Mouse (Mus musculus): ENCODE results near the gene Olfr600. TPM values are rescaled to one million over a fixed set of nuclear protein-coding genes. Genes with fewer than 3 reads are reported as not detected.
"Not testable (repeated sequence)": the region's sequence is repeated elsewhere in the genome, so short reads cannot be mapped to it uniquely, and the experiment has no call there.

The Olfr600 gene
- polyA plus RNA-seq (2014; fragmentation: Nextera tagmentation; extraction: Ambion mirVana): not detected in 2 replicates

DNA sequence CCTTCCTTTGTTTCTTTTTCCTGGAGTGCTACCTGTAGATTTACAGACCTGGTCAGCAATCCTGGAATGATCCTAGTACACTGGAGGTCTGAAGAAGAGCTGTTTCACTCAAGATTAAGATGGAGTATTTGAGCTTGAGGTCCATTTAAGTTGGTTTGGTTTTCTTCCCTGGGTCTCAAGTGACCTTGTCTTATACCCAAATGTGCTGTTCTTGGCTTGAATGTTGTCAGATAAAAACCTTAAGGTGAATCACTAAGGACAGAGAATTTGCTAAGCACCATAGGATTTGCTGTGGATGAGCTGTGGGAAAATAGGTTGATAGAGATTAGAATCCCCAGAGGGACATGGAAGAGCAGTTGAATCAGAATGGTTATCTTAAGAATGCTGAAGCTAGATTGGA lies at the start of gene Olfr600:
Olfr600 (minus strand) TSS at position 101 of the 400 bp plus-strand sequence.
- ATAC-seq (ENCODE audit: insufficient number of reproducible peaks, insufficient read depth, low FRiP score, low read depth): no peak
- Histone ChIP-seq H3K27me3 (ENCODE audit: control insufficient read depth, insufficient read depth, low read length) (no peaks in the 10 kb centered on the region), H3K4me2 (replicated peaks; ENCODE audit: low read depth, low read length) (no peak within 1 kb of the TSS)

DNA sequence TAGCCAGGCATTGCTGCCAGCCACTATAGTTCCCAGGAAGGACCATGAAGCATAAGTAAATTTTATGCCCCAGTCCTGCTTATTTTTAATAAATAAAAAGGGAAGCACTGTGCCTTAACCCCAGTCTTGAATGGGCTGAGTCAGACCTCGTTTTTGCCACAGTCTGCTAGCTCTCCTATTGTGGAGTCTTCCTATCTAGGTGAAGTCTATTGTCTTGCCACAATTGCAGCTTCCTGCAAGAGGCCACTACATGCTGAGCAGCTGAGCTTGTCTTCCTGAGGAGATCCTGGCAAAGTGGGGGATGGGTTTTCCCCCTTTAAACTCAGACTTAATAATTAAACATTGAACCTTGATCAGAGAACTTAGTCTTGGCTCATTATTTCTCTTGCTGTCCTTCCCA lies 49.5 kb upstream of the Olfr600 start:
- no peak overlapping the region for H3K27ac ChIP-seq (ENCODE audit: low read length)
- no peaks in the 10 kb centered on the region for H3K27me3 ChIP-seq (ENCODE audit: control insufficient read depth, insufficient read depth, low read length)
- no peak overlapping the region for H3K4me3 ChIP-seq (ENCODE audit: low read depth, low read length)
- ATAC-seq (ENCODE audit: insufficient number of reproducible peaks, insufficient read depth, low FRiP score, low read depth): no peak
- no peak overlapping the region for H3K9ac ChIP-seq (replicated peaks; ENCODE audit: low read depth, low read length)
- no peaks in the 10 kb centered on the region for H3K9me3 ChIP-seq (ENCODE audit: control insufficient read depth, low read depth, low read length)
- H3K4me1 ChIP-seq (ENCODE audit: control insufficient read depth, insufficient read depth, low read length): no peaks in the 10 kb centered on the region
- H3K4me2 ChIP-seq (replicated peaks; ENCODE audit: low read depth, low read length): no peak overlapping the region
- no peaks in the 10 kb centered on the region for H3K36me3 ChIP-seq (ENCODE audit: control insufficient read depth, insufficient read depth, low read length)
- WGBS: 19% methylated on average over 1 of the region's 1 CpGs

More for the DNA sequence above, at the start of gene Olfr600:
- H3K36me3 ChIP-seq (ENCODE audit: control insufficient read depth, insufficient read depth, low read length): no peaks in the 10 kb centered on the region
- no peak within 1 kb of the TSS for H3K4me3 ChIP-seq (ENCODE audit: low read depth, low read length)
- H3K27ac ChIP-seq (ENCODE audit: low read length): no peak within 1 kb of the TSS
- no peaks in the 10 kb centered on the region for H3K4me1 ChIP-seq (ENCODE audit: control insufficient read depth, insufficient read depth, low read length)
- H3K9me3 ChIP-seq (ENCODE audit: control insufficient read depth, low read depth, low read length): no peaks in the 10 kb centered on the region
- H3K9ac ChIP-seq (replicated peaks; ENCODE audit: low read depth, low read length): no peak within 1 kb of the TSS

DNA sequence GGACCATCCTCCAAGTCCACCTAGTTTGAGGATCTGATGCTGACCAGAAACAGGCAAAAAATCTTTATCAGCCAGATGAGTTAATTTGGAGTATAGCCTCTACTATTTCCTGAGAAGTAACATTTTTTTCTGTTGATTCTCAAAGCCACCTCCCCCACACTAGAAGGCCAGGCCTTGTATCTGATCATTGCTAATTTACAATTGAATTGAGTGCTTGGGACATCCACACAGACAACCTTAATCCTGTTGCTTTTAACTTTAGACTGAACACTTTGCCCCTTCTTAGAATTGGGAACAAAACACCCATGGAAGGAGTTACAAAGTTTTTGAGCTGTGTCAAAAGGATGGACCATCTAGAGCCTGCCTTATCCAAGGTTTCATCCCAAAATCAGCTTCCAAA lies 48.3 kb upstream of the Olfr600 start:
- H3K36me3 ChIP-seq (ENCODE audit: control insufficient read depth, insufficient read depth, low read length): no peaks in the 10 kb centered on the region
- H3K4me3 ChIP-seq (ENCODE audit: low read depth, low read length): no peak overlapping the region
- H3K27ac ChIP-seq (ENCODE audit: low read length): no peak overlapping the region
- H3K9me3 ChIP-seq (ENCODE audit: control insufficient read depth, low read depth, low read length): no peaks in the 10 kb centered on the region
- no peaks in the 10 kb centered on the region for H3K4me1 ChIP-seq (ENCODE audit: control insufficient read depth, insufficient read depth, low read length)
- H3K27me3 ChIP-seq (ENCODE audit: control insufficient read depth, insufficient read depth, low read length): no peaks in the 10 kb centered on the region
- no peak for ATAC-seq (ENCODE audit: insufficient number of reproducible peaks, insufficient read depth, low FRiP score, low read depth)
- no peak overlapping the region for H3K4me2 ChIP-seq (replicated peaks; ENCODE audit: low read depth, low read length)
- H3K9ac ChIP-seq (replicated peaks; ENCODE audit: low read depth, low read length): no peak overlapping the region

DNA sequence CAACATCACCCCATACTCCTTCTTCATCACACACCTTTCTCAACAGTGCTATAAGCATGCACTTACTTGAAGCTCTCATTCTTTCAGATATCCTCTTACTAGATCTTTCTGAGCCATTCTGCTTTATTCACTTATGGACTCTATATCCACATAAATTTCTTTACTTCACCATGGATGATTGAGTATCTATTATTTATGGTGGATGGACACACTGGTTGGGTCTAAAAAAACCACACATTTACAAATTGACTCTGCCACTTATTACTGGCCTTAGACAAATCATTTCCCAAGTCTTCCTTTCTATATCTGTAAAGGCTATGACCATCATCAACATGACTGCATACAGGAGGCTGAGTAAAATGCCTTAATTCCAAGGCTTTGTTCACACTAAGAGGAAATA lies 36.6 kb upstream of the Olfr600 start, which contains the start of gene Olfr603:
Olfr603 (minus strand) TSS at position 101 of the 400 bp plus-strand sequence.
- no peaks in the 10 kb centered on the region for H3K4me1 ChIP-seq (ENCODE audit: control insufficient read depth, insufficient read depth, low read length)
- no peak within 1 kb of the TSS for H3K4me3 ChIP-seq (ENCODE audit: low read depth, low read length)
- no peaks in the 10 kb centered on the region for H3K9me3 ChIP-seq (ENCODE audit: control insufficient read depth, low read depth, low read length)
- no peaks in the 10 kb centered on the region for H3K27me3 ChIP-seq (ENCODE audit: control insufficient read depth, insufficient read depth, low read length)
- H3K27ac ChIP-seq (ENCODE audit: low read length): no peak within 1 kb of the TSS
- H3K4me2 ChIP-seq (replicated peaks; ENCODE audit: low read depth, low read length): no peak within 1 kb of the TSS
- no peaks in the 10 kb centered on the region for H3K36me3 ChIP-seq (ENCODE audit: control insufficient read depth, insufficient read depth, low read length)
- H3K9ac ChIP-seq (replicated peaks; ENCODE audit: low read depth, low read length): no peak within 1 kb of the TSS
- no peak for ATAC-seq (ENCODE audit: insufficient number of reproducible peaks, insufficient read depth, low FRiP score, low read depth)

DNA sequence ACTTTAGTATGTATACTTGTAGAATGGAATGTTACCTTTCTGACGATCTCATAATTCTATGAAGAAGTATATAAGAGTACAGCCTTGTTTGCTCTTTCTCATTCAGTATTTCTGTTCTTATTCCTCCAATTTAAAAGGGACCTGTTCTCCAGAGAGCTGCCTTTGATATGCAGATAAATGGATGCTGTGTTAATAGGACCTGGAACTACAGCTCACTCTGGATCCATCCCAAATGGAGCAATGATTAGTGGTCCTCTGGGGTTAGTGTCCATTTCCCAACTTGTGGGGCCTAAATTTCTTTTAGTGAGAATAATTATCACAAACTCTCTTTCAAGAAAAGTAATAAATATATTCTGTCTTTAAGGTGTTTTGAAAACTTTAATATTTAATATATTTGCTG lies 13.1 kb upstream of the Olfr600 start, which contains the start of gene Olfr601:
Olfr601 (minus strand) TSS at position 101 of the 400 bp plus-strand sequence.
- H3K9ac ChIP-seq (replicated peaks; ENCODE audit: low read depth, low read length): no peak within 1 kb of the TSS
- ATAC-seq (ENCODE audit: insufficient number of reproducible peaks, insufficient read depth, low FRiP score, low read depth): no peak
- no peak within 1 kb of the TSS for H3K4me3 ChIP-seq (ENCODE audit: low read depth, low read length)
- no peak within 1 kb of the TSS for H3K27ac ChIP-seq (ENCODE audit: low read length)
- no peak within 1 kb of the TSS for H3K4me2 ChIP-seq (replicated peaks; ENCODE audit: low read depth, low read length)
- H3K36me3 ChIP-seq (ENCODE audit: control insufficient read depth, insufficient read depth, low read length): no peaks in the 10 kb centered on the region
- no peaks in the 10 kb centered on the region for H3K9me3 ChIP-seq (ENCODE audit: control insufficient read depth, low read depth, low read length)
- no peaks in the 10 kb centered on the region for H3K27me3 ChIP-seq (ENCODE audit: control insufficient read depth, insufficient read depth, low read length)
- 85% methylated on average over 1 of the region's 1 CpGs for WGBS
- H3K4me1 ChIP-seq (ENCODE audit: control insufficient read depth, insufficient read depth, low read length): no peaks in the 10 kb centered on the region

DNA sequence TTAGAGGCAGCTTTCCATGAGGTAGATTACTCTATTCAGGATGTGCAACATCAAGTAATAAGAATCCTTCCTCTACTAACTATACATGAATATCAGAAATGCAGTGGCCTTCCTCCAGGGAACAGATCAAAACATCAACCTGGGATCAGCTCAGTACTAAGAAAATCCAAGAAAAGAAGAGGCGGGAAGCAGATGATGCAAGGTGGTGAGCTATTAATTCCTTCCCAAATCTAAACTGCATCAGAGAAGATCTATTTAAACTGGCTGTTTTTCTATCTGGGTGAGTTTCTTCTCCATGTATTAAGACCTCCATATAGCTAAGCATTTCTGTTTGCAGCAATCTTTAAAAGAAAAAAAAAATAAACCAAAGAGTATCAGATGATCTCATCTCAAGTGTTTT lies 13.9 kb downstream of the Olfr600 start, which contains the start of gene Olfr599:
Olfr599 (plus strand) TSS at position 301 of the 400 bp plus-strand sequence.
- no peaks in the 10 kb centered on the region for H3K27me3 ChIP-seq (ENCODE audit: control insufficient read depth, insufficient read depth, low read length)
- H3K9me3 ChIP-seq (ENCODE audit: control insufficient read depth, low read depth, low read length): no peaks in the 10 kb centered on the region
- H3K27ac ChIP-seq (ENCODE audit: low read length): no peak within 1 kb of the TSS
- 91% methylated on average over 1 of the region's 1 CpGs for WGBS
- H3K4me1 ChIP-seq (ENCODE audit: control insufficient read depth, insufficient read depth, low read length): no peaks in the 10 kb centered on the region
- ATAC-seq (ENCODE audit: insufficient number of reproducible peaks, insufficient read depth, low FRiP score, low read depth): no peak
- H3K9ac ChIP-seq (replicated peaks; ENCODE audit: low read depth, low read length): no peak within 1 kb of the TSS
- no peaks in the 10 kb centered on the region for H3K36me3 ChIP-seq (ENCODE audit: control insufficient read depth, insufficient read depth, low read length)
- no peak within 1 kb of the TSS for H3K4me3 ChIP-seq (ENCODE audit: low read depth, low read length)
- no peak within 1 kb of the TSS for H3K4me2 ChIP-seq (replicated peaks; ENCODE audit: low read depth, low read length)

DNA sequence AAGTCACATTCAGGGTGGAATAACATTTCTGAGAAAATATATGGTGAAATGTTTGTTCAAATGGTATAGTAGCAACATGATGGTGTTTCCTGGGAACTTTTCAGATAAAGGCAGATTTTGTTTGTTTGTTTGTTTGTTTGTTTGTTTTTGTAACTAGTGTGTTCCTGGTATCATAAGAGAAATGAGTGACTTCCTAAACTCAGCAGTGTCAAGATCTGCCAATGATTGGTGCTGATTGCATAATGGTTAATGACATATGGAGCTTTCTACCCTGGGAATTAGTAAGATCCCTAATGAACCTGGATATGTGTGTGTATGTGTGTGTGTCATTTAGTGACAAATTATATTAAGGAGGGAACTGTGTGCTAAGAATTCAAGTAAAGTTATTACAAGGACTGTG lies 26.2 kb downstream of the Olfr600 start, which contains the start of gene Olfr598:
Olfr598 (plus strand) TSS at position 301 of the 400 bp plus-strand sequence.
- H3K4me2 ChIP-seq (replicated peaks; ENCODE audit: low read depth, low read length): no peak within 1 kb of the TSS
- no peaks in the 10 kb centered on the region for H3K9me3 ChIP-seq (ENCODE audit: control insufficient read depth, low read depth, low read length)
- no peak within 1 kb of the TSS for H3K4me3 ChIP-seq (ENCODE audit: low read depth, low read length)
- H3K27me3 ChIP-seq (ENCODE audit: control insufficient read depth, insufficient read depth, low read length): no peaks in the 10 kb centered on the region
- ATAC-seq (ENCODE audit: insufficient number of reproducible peaks, insufficient read depth, low FRiP score, low read depth): no peak
- no peaks in the 10 kb centered on the region for H3K36me3 ChIP-seq (ENCODE audit: control insufficient read depth, insufficient read depth, low read length)
- H3K27ac ChIP-seq (ENCODE audit: low read length): no peak within 1 kb of the TSS
- no peaks in the 10 kb centered on the region for H3K4me1 ChIP-seq (ENCODE audit: control insufficient read depth, insufficient read depth, low read length)
- no peak within 1 kb of the TSS for H3K9ac ChIP-seq (replicated peaks; ENCODE audit: low read depth, low read length)

DNA sequence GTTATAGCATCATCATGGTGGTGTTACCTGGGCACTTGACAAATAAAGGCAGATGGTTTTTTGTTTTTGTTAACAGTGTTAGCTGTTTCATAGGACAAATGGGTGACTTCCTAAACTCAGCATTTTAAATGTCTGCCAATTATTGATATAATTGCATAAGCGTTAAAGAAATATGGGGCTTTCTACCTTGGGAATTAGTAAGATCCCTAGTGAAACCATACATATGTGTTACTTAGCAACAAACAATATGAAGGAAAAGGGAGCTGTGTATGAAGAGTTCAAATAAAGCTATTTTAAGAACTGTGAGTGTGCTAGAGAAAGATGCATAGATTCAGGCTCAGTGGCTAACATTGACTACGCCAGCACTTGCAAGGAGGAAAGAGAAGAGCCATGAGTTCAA lies 33.5 kb downstream of the Olfr600 start, which contains the start of gene Olfr597:
Olfr597 (plus strand) TSS at position 301 of the 400 bp plus-strand sequence.
- not testable (repeated sequence) for H3K4me3 ChIP-seq (ENCODE audit: low read depth, low read length); ATAC-seq (ENCODE audit: insufficient number of reproducible peaks, insufficient read depth, low FRiP score, low read depth); H3K27ac ChIP-seq (ENCODE audit: low read length); H3K4me1 ChIP-seq (ENCODE audit: control insufficient read depth, insufficient read depth, low read length); H3K9ac ChIP-seq (replicated peaks; ENCODE audit: low read depth, low read length); H3K4me2 ChIP-seq (replicated peaks; ENCODE audit: low read depth, low read length); H3K36me3 ChIP-seq (ENCODE audit: control insufficient read depth, insufficient read depth, low read length); H3K9me3 ChIP-seq (ENCODE audit: control insufficient read depth, low read depth, low read length); H3K27me3 ChIP-seq (ENCODE audit: control insufficient read depth, insufficient read depth, low read length)
- 87% methylated on average over 2 of the region's 2 CpGs for WGBS

DNA sequence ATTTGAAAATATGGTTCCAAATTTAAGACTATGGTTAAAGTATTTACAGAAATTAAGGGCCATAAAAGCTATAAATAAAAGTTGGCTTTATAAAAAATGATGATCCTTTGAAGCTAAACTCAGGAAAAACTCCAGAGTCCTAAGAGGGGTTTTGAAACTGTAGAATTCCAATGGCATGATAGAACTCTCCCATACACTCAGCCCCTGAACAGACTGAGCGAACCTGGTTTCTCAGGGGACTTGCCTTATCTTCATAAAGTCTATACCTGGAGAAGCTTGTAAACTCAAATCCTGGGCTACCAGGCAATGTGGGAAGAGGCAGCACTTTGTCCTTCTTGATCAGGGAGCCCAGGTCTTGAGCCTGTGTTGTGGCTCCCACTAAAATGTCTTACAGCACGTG lies 44.1 kb downstream of the Olfr600 start, which contains the start of gene Olfr596:
Olfr596 (plus strand) TSS at position 301 of the 400 bp plus-strand sequence.
- H3K36me3 ChIP-seq (ENCODE audit: control insufficient read depth, insufficient read depth, low read length); H3K27me3 ChIP-seq (ENCODE audit: control insufficient read depth, insufficient read depth, low read length); H3K9ac ChIP-seq (replicated peaks; ENCODE audit: low read depth, low read length); H3K4me2 ChIP-seq (replicated peaks; ENCODE audit: low read depth, low read length); H3K4me1 ChIP-seq (ENCODE audit: control insufficient read depth, insufficient read depth, low read length); H3K4me3 ChIP-seq (ENCODE audit: low read depth, low read length); ATAC-seq (ENCODE audit: insufficient number of reproducible peaks, insufficient read depth, low FRiP score, low read depth); H3K27ac ChIP-seq (ENCODE audit: low read length); H3K9me3 ChIP-seq (ENCODE audit: control insufficient read depth, low read depth, low read length): not testable (repeated sequence)
- WGBS: 85% methylated on average over 2 of the region's 2 CpGs

All from stomach, embryonic 14.5 days (tissue).